Mouse (Mus musculus) cerebellum, adult 11 months (tissue): ENCODE results near the gene Tmtc2.

ENCODE experiments used
- DNase-seq: peaks from one replicate; pipeline ENCODE4 v3.0.0; 2022

The Tmtc2 gene

GRCm38 (mm10) chr10:105573908-105574694, at the start of gene Tmtc2:
Gene Tmtc2 (minus strand): TSS chr10:105574451.
- DNase-seq: peak; percentile 88

- DNase-seq: no peak
Measured at GRCm38 (mm10) chr10:105612117-105612516, 37.9 kb upstream of the Tmtc2 start.

GRCm38 (mm10) chr10:105598826-105599225, 24.6 kb upstream of the Tmtc2 start:
- DNase-seq: no peak

DNA sequence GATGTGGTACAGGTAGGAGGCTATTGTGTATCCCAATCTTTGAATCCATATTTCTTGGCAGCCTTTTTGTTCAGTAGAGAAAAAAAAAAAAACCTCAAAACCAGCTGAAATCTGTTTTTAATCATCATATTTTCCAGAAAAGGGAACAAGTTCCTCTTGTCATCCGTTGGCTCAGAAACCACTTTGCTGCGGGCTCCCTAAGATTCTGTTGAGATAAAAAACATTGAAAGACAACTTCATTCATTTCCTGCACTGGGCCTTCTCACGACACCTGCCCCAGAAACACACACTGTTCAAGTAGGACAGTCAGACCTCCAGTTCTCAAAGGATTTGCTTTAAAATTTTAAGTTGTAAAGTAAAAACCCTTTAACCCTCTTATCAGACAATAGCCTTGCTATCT, 23.0 kb upstream of the Tmtc2 start:
- no peak for DNase-seq

DNA sequence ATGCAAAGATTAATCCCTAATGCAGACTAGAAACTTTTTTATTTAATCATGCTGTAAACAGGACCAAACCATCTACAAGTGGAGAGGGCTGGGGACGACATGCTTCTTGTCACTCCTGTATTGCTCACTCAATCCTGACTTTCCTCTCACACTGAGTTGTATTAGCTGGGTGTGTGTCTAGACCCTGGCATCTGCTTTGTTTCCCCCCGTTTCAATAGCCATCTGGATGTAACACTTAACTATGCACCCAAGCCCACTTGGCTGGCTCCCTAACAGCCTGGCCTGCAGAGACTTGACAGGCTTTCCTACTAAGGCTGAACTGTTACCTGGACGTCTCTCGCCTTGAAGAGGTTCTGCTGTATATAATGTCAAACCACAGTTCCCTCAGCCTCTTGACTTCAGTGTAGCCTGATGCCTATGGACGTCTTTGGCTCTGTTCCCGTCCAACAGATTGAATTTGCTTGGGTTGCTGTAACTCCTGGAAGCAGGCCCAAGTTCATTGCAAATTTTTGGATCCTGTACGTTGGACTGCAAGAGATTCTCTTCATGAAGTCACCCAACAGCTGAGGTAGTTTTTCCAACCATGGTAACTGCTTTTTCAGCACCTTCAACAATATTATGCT, 21.3 kb upstream of the Tmtc2 start:
- peak; percentile 66 for DNase-seq

DNA sequence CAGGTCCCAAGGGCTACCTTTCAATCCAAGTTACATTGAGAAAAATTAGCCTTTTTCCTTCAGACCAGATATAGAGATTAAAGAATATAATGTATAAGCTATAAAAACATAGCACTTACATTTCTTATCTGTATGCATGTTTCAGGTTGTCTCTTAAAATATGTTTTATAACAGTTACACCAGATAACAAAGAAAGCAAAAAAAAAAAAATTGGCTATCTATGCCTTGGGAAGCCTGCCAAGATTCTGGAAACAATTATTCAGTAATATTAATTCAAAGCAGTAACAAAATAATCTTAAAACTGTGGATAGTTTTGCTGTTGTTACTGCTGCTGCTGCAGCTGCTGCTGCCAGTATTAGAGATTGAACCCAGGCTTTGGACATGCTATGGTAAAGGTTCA, 13.9 kb upstream of the Tmtc2 start:
- no peak for DNase-seq

- DNase-seq: no peak
Measured at GRCm38 (mm10) chr10:105579318-105579717, 5.1 kb upstream of the Tmtc2 start.

GRCm38 (mm10) chr10:105578291-105578845, 4.1 kb upstream of the Tmtc2 start:
- peak; percentile 58 for DNase-seq

GRCm38 (mm10) chr10:105574695-105575660, 727 bp upstream of the Tmtc2 start:
- peak; percentile 94 for DNase-seq

DNA sequence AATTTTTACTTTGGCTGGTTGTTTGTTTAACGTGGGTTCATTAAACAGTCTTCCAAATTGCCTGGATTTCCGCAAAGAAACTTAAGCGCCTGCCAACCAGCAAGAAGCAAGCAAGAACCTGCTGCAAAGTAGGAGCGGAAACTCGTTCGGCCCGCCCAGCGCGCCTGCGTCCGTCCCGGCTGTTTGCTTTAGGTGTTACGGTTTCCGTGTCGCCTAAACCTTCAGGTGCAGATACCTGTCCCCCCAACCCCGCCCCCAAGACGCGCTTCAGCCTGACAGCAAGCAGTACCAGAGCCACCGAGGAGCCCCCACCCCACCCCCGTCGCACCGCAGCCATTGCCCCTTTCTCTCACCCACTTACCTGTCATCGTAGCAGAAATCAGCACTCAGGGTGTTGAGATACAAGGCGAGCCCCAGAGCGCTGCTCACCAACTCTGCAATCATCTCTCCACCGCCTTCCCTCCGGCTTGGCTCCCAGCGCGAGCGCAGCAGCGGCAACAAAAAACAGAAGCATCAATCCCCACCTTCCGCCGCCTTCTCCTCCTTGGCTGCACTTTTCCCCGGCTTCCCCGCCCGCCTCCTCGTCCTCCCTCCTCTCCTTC, 844 bp downstream of the Tmtc2 start:
- DNase-seq: peak; percentile 49

GRCm38 (mm10) chr10:105572829-105573228, 1.4 kb downstream of the Tmtc2 start:
- DNase-seq: no peak

DNA sequence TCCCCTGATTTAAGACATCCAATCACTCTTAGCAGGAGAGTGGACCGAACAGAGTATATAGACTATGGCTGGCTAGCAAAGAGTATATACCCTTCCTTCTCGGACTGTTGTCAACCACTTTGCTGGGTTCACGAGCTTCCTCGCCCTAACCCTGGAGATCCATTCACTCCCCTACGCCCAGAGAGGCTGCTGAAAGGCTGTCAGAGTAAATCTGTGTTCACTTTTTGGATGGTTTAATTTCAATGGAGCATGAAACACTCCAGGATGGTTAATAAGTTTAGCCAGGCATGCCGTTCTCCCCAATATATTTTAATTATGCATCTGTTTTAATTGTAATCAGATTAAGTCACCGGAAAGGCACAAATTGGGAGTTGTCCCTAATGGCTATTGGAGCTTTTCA, 1.9 kb downstream of the Tmtc2 start:
- DNase-seq: no peak

- DNase-seq: no peak
Measured at GRCm38 (mm10) chr10:105571831-105572230, 2.4 kb downstream of the Tmtc2 start.

GRCm38 (mm10) chr10:105571019-105571418, 3.2 kb downstream of the Tmtc2 start:
- DNase-seq: no peak

DNA sequence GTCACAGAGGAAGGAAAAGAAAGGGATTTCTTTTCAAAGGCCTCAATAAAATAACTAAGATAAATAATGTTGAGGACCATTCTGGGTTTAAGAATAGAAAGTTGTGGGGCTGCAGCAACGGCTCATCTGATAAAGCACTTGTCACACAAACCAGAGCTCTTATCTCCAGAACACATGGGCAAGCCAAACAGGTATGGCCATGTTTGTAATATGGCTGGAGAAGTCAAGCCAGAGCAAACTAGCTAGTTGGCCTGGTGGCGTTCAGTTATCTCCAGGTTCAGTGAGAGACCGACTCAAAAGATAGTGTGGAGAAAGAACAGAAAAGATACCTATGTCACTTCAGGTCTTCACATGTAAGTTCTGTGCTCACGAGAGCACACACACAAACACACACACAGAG, 4.7 kb downstream of the Tmtc2 start:
- no peak for DNase-seq

GRCm38 (mm10) chr10:105567825-105568531, 6.3 kb downstream of the Tmtc2 start:
- peak; percentile 49 for DNase-seq

DNA sequence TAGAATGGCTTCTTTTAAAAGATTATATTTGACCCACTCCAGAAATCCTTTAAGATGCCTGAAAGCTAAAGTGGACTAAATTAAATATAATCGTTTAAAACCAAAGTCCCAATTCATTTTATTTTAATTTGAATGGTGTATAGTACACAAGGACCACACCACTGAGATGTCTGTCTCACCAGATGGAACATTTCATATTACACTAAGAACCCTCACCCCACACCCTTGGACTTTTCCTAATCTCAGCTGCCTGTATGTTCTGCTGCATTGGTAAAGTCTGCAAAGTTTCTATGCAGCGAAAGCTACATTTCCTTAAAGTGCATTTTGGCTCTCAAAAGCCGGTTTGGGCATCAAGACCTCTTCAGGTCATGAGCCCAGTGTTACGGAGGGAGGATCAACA, 12.7 kb downstream of the Tmtc2 start:
- DNase-seq: no peak

- no peak for DNase-seq
Measured at GRCm38 (mm10) chr10:105557581-105557980, 16.7 kb downstream of the Tmtc2 start.

GRCm38 (mm10) chr10:105556890-105557572, 17.2 kb downstream of the Tmtc2 start:
- DNase-seq: no peak

- no peak for DNase-seq
Measured at GRCm38 (mm10) chr10:105554153-105554552, 20.1 kb downstream of the Tmtc2 start.

DNA sequence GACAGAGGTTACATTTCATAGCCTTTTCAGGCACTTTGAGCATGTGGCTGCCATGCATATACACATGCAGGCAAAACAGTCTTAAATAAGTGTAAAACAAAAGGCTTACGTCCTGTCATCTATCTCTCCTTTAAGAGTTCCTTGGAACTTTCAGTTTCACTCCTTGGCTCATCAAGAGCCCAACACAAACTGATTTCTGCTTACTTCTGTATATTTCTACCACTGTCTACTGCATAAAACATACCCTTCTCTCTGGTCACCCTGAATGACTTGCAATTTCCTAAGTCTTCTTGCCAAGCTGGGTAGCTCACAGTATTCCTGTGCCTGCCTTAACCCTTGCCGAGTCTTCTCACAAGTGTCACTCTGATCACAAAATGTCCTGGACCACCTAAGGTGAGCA, 26.2 kb downstream of the Tmtc2 start:
- DNase-seq: no peak
